Mouse (Mus musculus): ENCODE data around the gene Cep112. TPM values are rescaled to one million over a fixed set of nuclear protein-coding genes. Genes with fewer than 3 reads are reported as not detected.

Cep112 gene
- polyA plus RNA-seq, 1 experiment from 2014 or later, result 12.2 TPM

DNA sequence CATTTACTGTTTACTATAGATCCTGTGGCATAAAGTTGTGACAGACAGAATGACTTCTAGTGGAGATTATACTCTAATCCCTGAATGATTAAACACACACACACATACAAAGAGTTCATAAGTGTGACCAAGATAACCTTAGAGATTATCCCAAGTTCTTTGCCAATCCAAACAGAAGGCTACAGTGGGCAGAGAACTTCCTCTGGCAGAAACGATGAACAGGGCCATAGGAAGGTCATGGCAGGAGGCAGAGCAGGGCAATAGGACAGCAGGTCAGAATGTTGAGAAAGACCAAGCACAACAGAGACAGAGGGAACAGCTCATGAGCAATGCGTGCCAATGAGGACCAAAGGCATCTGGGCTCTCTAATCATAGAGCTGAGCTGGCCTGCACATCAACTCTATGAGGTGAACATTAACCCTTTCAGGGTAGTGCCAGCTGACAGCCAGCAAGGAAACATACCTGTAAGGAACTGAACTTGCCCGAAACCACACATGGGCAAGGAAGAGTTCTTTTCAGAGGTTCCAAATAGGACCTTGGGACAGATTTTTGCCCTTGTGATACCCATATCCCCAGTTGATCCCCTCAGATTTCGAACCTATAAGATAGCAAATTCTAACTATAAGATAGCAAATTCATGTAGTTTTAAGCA lies 403.5 kb downstream of the Cep112 start:
- no peaks in the 10 kb centered on the region for H3K4me1 ChIP-seq (ENCODE audit: control insufficient read depth, insufficient read depth, low read length)
- no peak for DNase-seq (ENCODE audit: low spot score)
- H3K9ac ChIP-seq (replicated peaks; ENCODE audit: low read length), result no peak overlapping the region
- H3K27ac ChIP-seq (replicated peaks; ENCODE audit: low read depth, low read length), result no peak overlapping the region
- no peak overlapping the region for H3K4me3 ChIP-seq (ENCODE audit: low read depth, low read length)
- WGBS, result 70% methylated on average over 4 of the region's 4 CpGs
- no peak overlapping the region for H3K4me2 ChIP-seq (ENCODE audit: low read depth, low read length)
- no peaks in the 10 kb centered on the region for H3K27me3 ChIP-seq (ENCODE audit: control insufficient read depth, insufficient read depth, low read length)
- no peak for ATAC-seq (replicated peaks; ENCODE audit: insufficient number of reproducible peaks, low FRiP score, low TSS enrichment, low read depth)
- H3K9me3 ChIP-seq (replicated peaks; ENCODE audit: control insufficient read depth, low read length), result no peaks in the 10 kb centered on the region; the same call in 1 of the 2 replicates
- H3K36me3 ChIP-seq (replicated peaks; ENCODE audit: control insufficient read depth, insufficient read depth, low read depth, low read length), result no peaks in the 10 kb centered on the region

DNA sequence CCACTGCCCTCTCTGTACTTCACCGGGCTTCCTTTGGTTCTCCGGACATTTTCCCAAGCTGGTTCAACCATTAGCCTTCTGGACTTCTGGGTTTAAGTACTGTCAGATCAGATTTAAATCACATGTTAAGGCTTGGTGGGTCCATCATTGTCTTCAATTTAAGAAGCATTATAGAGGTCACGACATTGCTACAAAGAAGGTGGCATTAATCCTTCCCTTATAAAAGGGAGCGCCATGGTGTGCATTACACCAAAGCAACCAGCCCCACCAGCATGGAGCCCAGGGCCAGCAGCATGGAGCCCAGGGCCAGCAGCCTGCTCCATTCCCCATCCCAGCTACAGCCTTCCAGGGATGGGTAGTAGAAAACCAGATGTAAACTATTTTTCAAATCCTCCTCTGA lies 411.7 kb downstream of the Cep112 start:
- no peak for ATAC-seq (replicated peaks; ENCODE audit: insufficient number of reproducible peaks, low FRiP score, low TSS enrichment, low read depth)
- no peaks in the 10 kb centered on the region for H3K36me3 ChIP-seq (replicated peaks; ENCODE audit: control insufficient read depth, insufficient read depth, low read depth, low read length)
- no peak overlapping the region for H3K9ac ChIP-seq (replicated peaks; ENCODE audit: low read length)

DNA sequence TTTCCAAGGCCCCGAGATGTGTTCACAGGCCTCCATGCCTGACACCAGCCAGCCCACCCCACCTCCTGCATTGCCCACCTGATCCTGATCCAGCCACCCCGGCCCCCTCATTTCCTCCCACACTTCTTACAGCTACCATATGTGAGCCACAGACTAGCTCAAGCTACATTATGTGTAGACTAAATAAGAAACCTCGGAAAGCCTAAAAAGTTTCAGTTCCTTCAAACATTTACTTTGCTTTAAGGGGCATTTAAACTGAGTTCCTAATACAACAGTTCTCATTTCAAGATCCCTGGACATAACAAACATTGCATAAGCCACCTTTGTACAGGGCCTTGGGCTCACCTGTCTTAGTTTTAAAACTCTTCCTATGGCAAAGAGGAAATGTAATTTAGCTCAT lies 415.2 kb downstream of the Cep112 start:
- Histone ChIP-seq H3K9ac (replicated peaks; ENCODE audit: low read length) (no peak overlapping the region), H3K27me3 (ENCODE audit: control insufficient read depth, insufficient read depth, low read length) (no peaks in the 10 kb centered on the region), H3K4me1 (ENCODE audit: control insufficient read depth, insufficient read depth, low read length) (no peaks in the 10 kb centered on the region), H3K36me3 (replicated peaks; ENCODE audit: control insufficient read depth, insufficient read depth, low read depth, low read length) (no peaks in the 10 kb centered on the region), H3K4me3 (ENCODE audit: low read depth, low read length) (no peak overlapping the region), H3K9me3 (replicated peaks; ENCODE audit: control insufficient read depth, low read length) (no peaks in the 10 kb centered on the region), H3K27ac (replicated peaks; ENCODE audit: low read depth, low read length) (no peak overlapping the region), H3K4me2 (ENCODE audit: low read depth, low read length) (no peak overlapping the region)
- DNase-seq (ENCODE audit: low spot score) (no peak), ATAC-seq (replicated peaks; ENCODE audit: insufficient number of reproducible peaks, low FRiP score, low TSS enrichment, low read depth) (no peak)
- WGBS, result 65% methylated on average over 3 of the region's 3 CpGs

More for the DNA sequence above, 411.7 kb downstream of the Cep112 start:
- Histone ChIP-seq H3K27me3 (ENCODE audit: control insufficient read depth, insufficient read depth, low read length) (no peaks in the 10 kb centered on the region), H3K9me3 (replicated peaks; ENCODE audit: control insufficient read depth, low read length) (no peaks in the 10 kb centered on the region), H3K4me3 (ENCODE audit: low read depth, low read length) (no peak overlapping the region), H3K4me1 (ENCODE audit: control insufficient read depth, insufficient read depth, low read length) (no peaks in the 10 kb centered on the region), H3K4me2 (ENCODE audit: low read depth, low read length) (no peak overlapping the region), H3K27ac (replicated peaks; ENCODE audit: low read depth, low read length) (no peak overlapping the region)
- peak; percentile 33 for DNase-seq (ENCODE audit: low spot score)
- WGBS, result 70% methylated on average over 4 of the region's 4 CpGs

DNA sequence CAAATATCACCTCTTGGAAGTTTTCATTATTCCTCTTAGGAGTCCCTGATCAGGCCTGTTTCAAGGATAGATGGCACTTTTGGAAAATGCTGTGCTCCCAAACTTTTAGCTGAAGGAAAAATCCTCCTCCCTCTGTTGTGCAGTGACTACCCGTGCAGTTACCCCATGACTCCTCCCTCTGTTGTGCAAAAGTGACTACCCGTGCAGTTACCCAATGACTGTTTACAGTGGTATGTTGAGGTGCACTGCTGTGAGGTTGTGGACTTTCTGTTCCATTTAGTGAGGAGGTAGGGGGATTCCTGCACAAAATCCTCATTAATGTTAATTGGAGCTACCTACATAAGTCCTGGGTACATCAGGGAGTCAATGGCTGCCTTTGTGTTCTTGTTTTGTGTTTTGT lies 417.8 kb downstream of the Cep112 start:
- Histone ChIP-seq H3K36me3 (replicated peaks; ENCODE audit: control insufficient read depth, insufficient read depth, low read depth, low read length) (no peaks in the 10 kb centered on the region), H3K27me3 (ENCODE audit: control insufficient read depth, insufficient read depth, low read length) (no peaks in the 10 kb centered on the region), H3K4me1 (ENCODE audit: control insufficient read depth, insufficient read depth, low read length) (no peaks in the 10 kb centered on the region), H3K27ac (replicated peaks; ENCODE audit: low read depth, low read length) (no peak overlapping the region), H3K9ac (replicated peaks; ENCODE audit: low read length) (no peak overlapping the region), H3K4me2 (ENCODE audit: low read depth, low read length) (no peak overlapping the region), H3K9me3 (replicated peaks; ENCODE audit: control insufficient read depth, low read length) (no peaks in the 10 kb centered on the region), H3K4me3 (ENCODE audit: low read depth, low read length) (no peak overlapping the region)
- ATAC-seq (replicated peaks; ENCODE audit: insufficient number of reproducible peaks, low FRiP score, low TSS enrichment, low read depth) (no peak), DNase-seq (ENCODE audit: low spot score) (no peak)
- WGBS, result 61% methylated on average over 2 of the region's 2 CpGs

DNA sequence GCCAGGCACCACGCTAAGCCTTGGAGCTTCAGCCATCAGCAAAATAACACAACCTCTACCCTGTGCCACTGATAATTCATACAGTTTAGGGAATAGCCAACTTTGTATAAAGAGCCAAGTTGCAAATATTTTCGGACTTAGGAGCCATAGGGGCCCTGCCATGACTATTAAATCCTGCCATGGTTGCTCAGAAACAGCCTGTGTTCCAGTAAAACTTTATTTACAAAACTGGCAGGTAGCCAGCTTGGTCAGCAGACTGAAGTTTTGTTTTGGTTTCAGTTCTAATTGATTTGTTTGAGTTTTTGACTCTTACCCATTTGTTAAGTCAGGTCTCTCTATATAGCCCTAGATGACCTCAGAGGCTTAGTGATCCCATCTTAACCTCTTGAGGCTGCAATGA lies 421.0 kb downstream of the Cep112 start:
- Histone ChIP-seq H3K27ac (replicated peaks; ENCODE audit: low read depth, low read length) (no peak overlapping the region), H3K9me3 (replicated peaks; ENCODE audit: control insufficient read depth, low read length) (no peaks in the 10 kb centered on the region), H3K4me3 (ENCODE audit: low read depth, low read length) (no peak overlapping the region), H3K9ac (replicated peaks; ENCODE audit: low read length) (no peak overlapping the region), H3K36me3 (replicated peaks; ENCODE audit: control insufficient read depth, insufficient read depth, low read depth, low read length) (no peaks in the 10 kb centered on the region), H3K27me3 (ENCODE audit: control insufficient read depth, insufficient read depth, low read length) (no peaks in the 10 kb centered on the region), H3K4me2 (ENCODE audit: low read depth, low read length) (no peak overlapping the region), H3K4me1 (ENCODE audit: control insufficient read depth, insufficient read depth, low read length) (no peaks in the 10 kb centered on the region)
- no peak for ATAC-seq (replicated peaks; ENCODE audit: insufficient number of reproducible peaks, low FRiP score, low TSS enrichment, low read depth)
- WGBS, result 85% methylated on average over 2 of the region's 2 CpGs
- DNase-seq (ENCODE audit: low spot score), result no peak

DNA sequence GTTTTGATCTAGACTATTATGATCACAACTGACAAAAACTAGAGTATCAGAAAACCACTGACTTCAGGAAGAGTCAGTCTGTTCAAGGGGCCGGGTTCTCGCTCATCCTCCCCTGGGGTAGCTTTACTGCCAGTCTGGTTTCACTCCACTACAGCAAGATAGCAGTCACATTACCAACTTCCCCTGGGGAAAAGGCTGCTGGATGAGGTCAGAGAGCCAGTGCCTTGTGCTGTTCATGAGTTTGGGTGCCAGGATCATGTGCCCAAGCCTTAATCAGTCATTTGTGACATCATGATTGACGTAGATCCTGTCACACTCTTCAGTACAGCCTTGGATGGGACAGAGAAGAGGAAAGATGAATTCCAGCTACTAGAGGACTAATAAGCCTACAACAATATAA lies 421.5 kb downstream of the Cep112 start:
- ATAC-seq (replicated peaks; ENCODE audit: insufficient number of reproducible peaks, low FRiP score, low TSS enrichment, low read depth) (no peak), DNase-seq (ENCODE audit: low spot score) (no peak)
- no peak overlapping the region for H3K4me2 ChIP-seq (ENCODE audit: low read depth, low read length)
- H3K9me3 ChIP-seq (replicated peaks; ENCODE audit: control insufficient read depth, low read length), result no peaks in the 10 kb centered on the region
- H3K4me1 ChIP-seq (ENCODE audit: control insufficient read depth, insufficient read depth, low read length), result no peaks in the 10 kb centered on the region
- no peak overlapping the region for H3K27ac ChIP-seq (replicated peaks; ENCODE audit: low read depth, low read length)
- WGBS, result 90% methylated on average over 3 of the region's 3 CpGs
- no peaks in the 10 kb centered on the region for H3K27me3 ChIP-seq (ENCODE audit: control insufficient read depth, insufficient read depth, low read length)
- no peak overlapping the region for H3K9ac ChIP-seq (replicated peaks; ENCODE audit: low read length)
- no peak overlapping the region for H3K4me3 ChIP-seq (ENCODE audit: low read depth, low read length)
- H3K36me3 ChIP-seq (replicated peaks; ENCODE audit: control insufficient read depth, insufficient read depth, low read depth, low read length), result no peaks in the 10 kb centered on the region

DNA sequence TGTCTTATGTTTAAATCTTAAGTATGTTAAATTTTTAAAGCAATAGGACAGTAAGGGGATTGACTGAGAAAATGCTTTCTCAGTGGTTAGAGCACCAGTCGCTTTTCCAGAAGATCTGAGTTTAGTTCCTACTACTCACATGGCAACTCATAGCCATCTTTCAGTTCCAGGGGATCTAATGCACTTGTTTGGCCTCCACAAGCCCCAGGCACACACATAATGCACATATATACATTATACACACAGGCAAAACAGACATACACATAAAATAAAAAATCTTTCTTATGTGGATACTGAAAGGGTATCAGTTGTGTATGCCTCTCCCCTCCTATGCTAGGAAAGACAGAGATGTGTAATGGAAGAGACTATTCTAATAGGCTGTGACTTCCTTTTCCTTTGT lies 426.8 kb downstream of the Cep112 start:
- no peak for ATAC-seq (replicated peaks; ENCODE audit: insufficient number of reproducible peaks, low FRiP score, low TSS enrichment, low read depth)
- no peaks in the 10 kb centered on the region for H3K27me3 ChIP-seq (ENCODE audit: control insufficient read depth, insufficient read depth, low read length)
- no peak overlapping the region for H3K4me2 ChIP-seq (ENCODE audit: low read depth, low read length)
- no peaks in the 10 kb centered on the region for H3K36me3 ChIP-seq (replicated peaks; ENCODE audit: control insufficient read depth, insufficient read depth, low read depth, low read length)
- H3K9ac ChIP-seq (replicated peaks; ENCODE audit: low read length), result no peak overlapping the region
- 98% methylated on average over 1 of the region's 1 CpGs for WGBS
- H3K4me3 ChIP-seq (ENCODE audit: low read depth, low read length), result no peak overlapping the region
- H3K9me3 ChIP-seq (replicated peaks; ENCODE audit: control insufficient read depth, low read length), result no peaks in the 10 kb centered on the region
- H3K4me1 ChIP-seq (ENCODE audit: control insufficient read depth, insufficient read depth, low read length), result no peaks in the 10 kb centered on the region
- DNase-seq (ENCODE audit: low spot score), result no peak
- no peak overlapping the region for H3K27ac ChIP-seq (replicated peaks; ENCODE audit: low read depth, low read length)

DNA sequence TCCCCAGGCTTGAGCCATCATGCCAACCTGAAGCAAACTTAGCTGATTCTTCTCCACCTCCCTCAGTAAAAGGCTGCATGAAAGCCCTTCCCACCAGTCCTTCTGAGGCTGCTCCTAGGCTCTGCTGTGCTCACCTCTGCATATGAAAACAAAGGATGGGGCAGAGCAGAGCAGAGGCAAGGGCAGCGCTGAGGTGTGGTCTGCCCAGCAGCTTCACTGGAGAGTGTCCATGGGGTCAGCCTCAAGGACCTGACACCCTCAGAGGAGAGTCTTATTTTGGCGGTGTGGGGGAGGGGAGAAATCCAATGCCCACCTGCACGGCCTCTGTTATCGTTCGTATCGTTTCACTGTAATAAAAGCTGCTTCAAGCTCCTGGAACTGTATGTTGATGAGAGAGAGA lies 432.3 kb downstream of the Cep112 start:
- no peak overlapping the region for H3K27ac ChIP-seq (replicated peaks; ENCODE audit: low read depth, low read length)
- no peak overlapping the region for H3K9ac ChIP-seq (replicated peaks; ENCODE audit: low read length)
- no peak for DNase-seq (ENCODE audit: low spot score)
- no peak overlapping the region for H3K4me3 ChIP-seq (ENCODE audit: low read depth, low read length)
- peaks cover 2% of the 10 kb centered on the region; the same call in 1 of the 2 replicates for H3K4me1 ChIP-seq (ENCODE audit: control insufficient read depth, insufficient read depth, low read length)
- H3K9me3 ChIP-seq (replicated peaks; ENCODE audit: control insufficient read depth, low read length), result no peaks in the 10 kb centered on the region
- H3K36me3 ChIP-seq (replicated peaks; ENCODE audit: control insufficient read depth, insufficient read depth, low read depth, low read length), result no peaks in the 10 kb centered on the region
- no peaks in the 10 kb centered on the region for H3K27me3 ChIP-seq (ENCODE audit: control insufficient read depth, insufficient read depth, low read length)
- 47% methylated on average over 6 of the region's 6 CpGs for WGBS
- ATAC-seq (replicated peaks; ENCODE audit: insufficient number of reproducible peaks, low FRiP score, low TSS enrichment, low read depth), result no peak
- H3K4me2 ChIP-seq (ENCODE audit: low read depth, low read length), result no peak overlapping the region
